Mouse (Mus musculus): ENCODE measurements around the gene Kyat3. TPM values are rescaled to one million over a fixed set of nuclear protein-coding genes. Genes with fewer than 3 reads are reported as not detected.

Gene Kyat3
- total RNA-seq (2023), result 1.4 and 2.0 TPM in 2 replicates

DNA sequence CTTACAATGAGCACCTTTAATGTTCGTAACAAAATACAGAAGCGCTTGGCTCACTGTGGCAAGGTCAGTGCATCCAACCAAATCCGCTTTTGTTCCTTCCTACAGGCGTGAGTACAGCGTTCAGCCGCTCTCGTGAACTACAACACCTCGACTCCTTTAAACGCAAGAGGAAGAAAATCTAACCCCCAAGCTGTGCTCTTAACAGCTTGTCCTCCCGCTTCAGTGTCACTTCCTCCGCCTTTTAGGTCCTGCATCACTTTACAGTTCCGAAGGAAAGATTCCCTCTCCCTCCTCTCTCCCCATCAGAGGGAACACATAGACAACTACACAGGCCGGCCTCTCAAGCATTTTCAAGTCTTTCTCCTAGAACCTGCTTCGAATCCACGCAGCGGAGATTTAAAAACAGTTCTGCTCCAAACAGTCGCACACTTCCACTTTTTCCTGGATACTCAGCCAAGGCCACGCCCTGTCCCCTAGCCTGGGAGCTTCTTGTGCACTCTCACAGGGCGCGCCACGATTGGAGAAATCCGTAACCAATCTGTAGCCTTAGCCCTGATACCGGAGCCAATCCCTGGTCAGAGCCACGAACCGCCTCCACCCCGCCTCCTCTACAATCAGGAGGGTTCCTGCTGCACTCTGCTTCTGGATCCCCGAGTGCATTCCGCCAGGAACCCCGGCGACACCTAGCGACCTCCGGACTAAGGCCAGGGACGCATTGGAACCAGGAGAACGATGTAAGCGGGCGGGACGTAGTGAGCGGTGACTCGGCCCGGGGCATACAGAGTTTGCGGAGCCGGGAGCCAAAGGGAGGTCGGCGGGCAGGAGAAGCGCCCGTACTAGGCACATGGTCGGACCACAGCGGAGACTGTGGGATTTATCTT, at the start of gene Kyat3:
Kyat3 (plus strand) TSS at position 610 of the 881 bp plus-strand sequence.

DNA sequence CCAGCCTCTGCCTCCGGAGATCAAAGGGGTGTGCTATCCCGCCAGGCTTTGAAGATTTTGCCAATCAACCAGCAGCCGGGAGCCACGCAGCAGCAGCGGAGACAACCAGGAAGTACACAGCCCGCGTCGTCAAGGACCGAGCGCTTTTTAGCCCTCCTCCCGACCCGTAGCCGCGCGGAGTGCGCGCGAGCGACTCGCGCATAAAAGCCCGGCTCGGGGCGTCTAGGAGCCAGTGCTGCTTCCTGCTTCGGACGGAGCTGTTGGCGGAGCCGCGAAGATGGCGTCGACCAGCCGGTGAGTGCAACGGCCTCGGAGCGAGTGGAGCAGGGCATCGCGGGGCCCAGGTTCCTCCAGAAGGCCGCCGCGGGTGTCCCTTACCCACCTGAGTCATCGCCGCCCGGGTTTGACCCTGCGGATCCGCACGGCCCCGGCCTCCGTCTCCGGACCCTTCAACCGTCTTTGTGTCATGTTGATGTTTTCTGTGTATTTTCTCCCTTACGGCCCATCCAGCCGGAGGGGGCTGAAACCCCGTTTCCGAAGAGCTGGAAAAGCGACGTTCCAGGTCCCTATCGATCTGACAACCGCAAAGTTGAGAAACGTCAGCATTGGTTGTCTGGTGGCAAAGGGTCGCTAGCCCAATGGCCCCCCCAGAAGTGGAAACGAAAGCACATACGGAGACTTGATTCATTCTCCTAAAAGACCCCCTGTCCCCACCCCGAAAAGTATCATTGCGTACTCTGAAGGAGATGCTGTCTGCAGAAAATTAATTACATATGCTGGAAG, 64.3 kb downstream of the Kyat3 start, which contains the start of gene Gtf2b:
Gtf2b (plus strand) TSS at position 51 of the 783 bp plus-strand sequence.

Other genes with a start within 250 kb of the Kyat3 start
- gene Gbp5, start 207.1 kb upstream of the Kyat3 start, total RNA-seq (2023), result 1.6 and 3.5 TPM in 2 replicates
- gene Gbp7, start 170.7 kb upstream of the Kyat3 start, total RNA-seq (2023), result 5.1 and 5.8 TPM in 2 replicates
- gene Gbp3, start 141.0 kb upstream of the Kyat3 start, total RNA-seq (2023), result 10.9 and 14.2 TPM in 2 replicates
- not detected in 2 replicates for gene Gbp2b, start 106.2 kb upstream of the Kyat3 start, total RNA-seq (2023)
- gene Gbp2, start 80.4 kb upstream of the Kyat3 start, total RNA-seq (2023), result 7.1 and 10.3 TPM in 2 replicates
- 54.3 and 57.0 TPM in 2 replicates for gene Gtf2b, start 64.0 kb downstream of the Kyat3 start, total RNA-seq (2023)
- 48.3 and 59.2 TPM in 2 replicates for gene Pkn2, start 181.0 kb downstream of the Kyat3 start, total RNA-seq (2023)